Mouse (Mus musculus) frontal cortex, adult (tissue): ENCODE results near the gene Ybx3.
A peak's percentile ranks its signal among the peaks of the same experiment; 100 is the strongest.

ENCODE experiments used
- ATAC-seq: cut with Nextera tagmentation; 2 replicates; pipeline ENCODE4 v1.9.2; 2017; ENCODE audit warnings: mild to moderate bottlenecking, moderate library complexity, mixed read lengths; ENCODE audit not compliant: low TSS enrichment

The Ybx3 gene

GRCm38 (mm10) chr6:131388040-131389021 is at the start of gene Ybx3:
Gene Ybx3 (minus strand): TSS chr6:131388476.
- peak; percentile 83 for ATAC-seq

- ATAC-seq = no peak
Measured at GRCm38 (mm10) chr6:131436626-131437025, 48.4 kb upstream of the Ybx3 start.

GRCm38 (mm10) chr6:131434088-131434487 is 45.8 kb upstream of the Ybx3 start:
- no peak for ATAC-seq

GRCm38 (mm10) chr6:131433153-131434048 is 45.1 kb upstream of the Ybx3 start:
- ATAC-seq = peak; percentile 82

GRCm38 (mm10) chr6:131421572-131421971 is 33.3 kb upstream of the Ybx3 start:
- peak; percentile 77 for ATAC-seq

- ATAC-seq = no peak
Measured at GRCm38 (mm10) chr6:131419614-131420013, 31.3 kb upstream of the Ybx3 start.

GRCm38 (mm10) chr6:131418770-131419169 is 30.5 kb upstream of the Ybx3 start:
- peak; percentile 81 for ATAC-seq

- ATAC-seq = no peak
Measured at GRCm38 (mm10) chr6:131411116-131411843, 23.0 kb upstream of the Ybx3 start.

GRCm38 (mm10) chr6:131406957-131407356 is 18.7 kb upstream of the Ybx3 start:
- no peak for ATAC-seq

GRCm38 (mm10) chr6:131405896-131406295 is 17.6 kb upstream of the Ybx3 start:
- ATAC-seq = no peak

GRCm38 (mm10) chr6:131405174-131405573 is 16.9 kb upstream of the Ybx3 start:
- no peak for ATAC-seq

- ATAC-seq = no peak
Measured at GRCm38 (mm10) chr6:131404260-131404659, 16.0 kb upstream of the Ybx3 start.

GRCm38 (mm10) chr6:131403036-131403435 is 14.8 kb upstream of the Ybx3 start:
- no peak for ATAC-seq

GRCm38 (mm10) chr6:131402606-131403005 is 14.3 kb upstream of the Ybx3 start:
- ATAC-seq = peak; percentile 96

GRCm38 (mm10) chr6:131401259-131401658 is 13.0 kb upstream of the Ybx3 start:
- no peak for ATAC-seq

- no peak for ATAC-seq
Measured at GRCm38 (mm10) chr6:131396650-131397049, 8.4 kb upstream of the Ybx3 start.

GRCm38 (mm10) chr6:131393873-131394660 is 5.8 kb upstream of the Ybx3 start:
- no peak for ATAC-seq

- peak; percentile 74 for ATAC-seq
Measured at GRCm38 (mm10) chr6:131387221-131388039, 846 bp downstream of the Ybx3 start.

- ATAC-seq = no peak
Measured at GRCm38 (mm10) chr6:131386416-131387019, 1.8 kb downstream of the Ybx3 start.

GRCm38 (mm10) chr6:131385469-131385868 is 2.8 kb downstream of the Ybx3 start:
- no peak for ATAC-seq
